Mouse (Mus musculus) heart, embryonic 13.5 days (tissue): ENCODE results near the gene Mzf1. TPM values are rescaled to one million over a fixed set of nuclear protein-coding genes. Genes with fewer than 3 reads are reported as not detected.
A peak's percentile ranks its signal among the peaks of the same experiment; 100 is the strongest.
"Not testable (repeated sequence)": the region's sequence is repeated elsewhere in the genome, so short reads cannot be mapped to it uniquely, and the experiment has no call there.

ENCODE experiments used
- ATAC-seq: fragments of 200-750 bp; cut with Nextera tagmentation; 2 replicates; pipeline ENCODE4 v1.8.0; 2017; ENCODE audit warnings: moderate TSS enrichment; ENCODE audit not compliant: insufficient number of reproducible peaks, low FRiP score, low TSS enrichment; ENCODE audit errors: extremely low read depth
- H3K27ac ChIP-seq: fragments of 300-500 bp; sonication (generic); replicated peaks from 2 replicates; pipeline ENCODE4 v1.5.1; 2015; ENCODE audit warnings: moderate library complexity, mild to moderate bottlenecking, inconsistent platforms
- H3K27me3 ChIP-seq: fragments of 300-500 bp; sonication (generic); replicated peaks from 2 replicates; pipeline ENCODE4 v1.6.1; 2015; ENCODE audit warnings: mild to moderate bottlenecking, inconsistent platforms
- H3K36me3 ChIP-seq: fragments of 300-500 bp; sonication (generic); 2 replicates; pipeline ENCODE4 v1.6.1; 2015; ENCODE audit warnings: mild to moderate bottlenecking, inconsistent platforms
- H3K4me1 ChIP-seq: fragments of 300-500 bp; sonication (generic); 2 replicates; pipeline ENCODE4 v1.6.1; 2015; ENCODE audit warnings: inconsistent platforms
- H3K4me2 ChIP-seq: fragments of 300-500 bp; sonication (generic); 2 replicates; pipeline ENCODE4 v1.6.1; 2015; ENCODE audit warnings: inconsistent platforms, mild to moderate bottlenecking, moderate library complexity
- H3K4me3 ChIP-seq: fragments of 300-500 bp; sonication (generic); 2 replicates; pipeline ENCODE4 v1.5.1; 2015; ENCODE audit warnings: moderate library complexity, mild to moderate bottlenecking, inconsistent platforms
- H3K9ac ChIP-seq: fragments of 300-500 bp; sonication (generic); 2 replicates; pipeline ENCODE4 v1.6.1; 2015; ENCODE audit warnings: inconsistent platforms, mild to moderate bottlenecking, moderate library complexity
- H3K9me3 ChIP-seq: fragments of 300-500 bp; sonication (generic); 2 replicates; pipeline ENCODE4 v1.6.1; 2016; ENCODE audit warnings: inconsistent platforms
- WGBS: fragments of 180-500 bp; shearing (Covaris S2); methylation state at CpG from one replicate; pipeline ENCODE4 v1.1.7; 2015; ENCODE audit warnings: mixed read lengths; 5-methylcytosine and 5-hydroxymethylcytosine counted together
- polyA plus RNA-seq: library from polyadenylated mRNA; unstranded; fragments of >200 nt; fragmentation: Nextera tagmentation; extraction: Ambion mirVana; gene quantifications from 2 replicates; pipeline ENCODE4 v1.2.1, GENCODE M21; 2015

The Mzf1 gene
- polyA plus RNA-seq = 1.7 and 1.9 TPM in 2 replicates

DNA sequence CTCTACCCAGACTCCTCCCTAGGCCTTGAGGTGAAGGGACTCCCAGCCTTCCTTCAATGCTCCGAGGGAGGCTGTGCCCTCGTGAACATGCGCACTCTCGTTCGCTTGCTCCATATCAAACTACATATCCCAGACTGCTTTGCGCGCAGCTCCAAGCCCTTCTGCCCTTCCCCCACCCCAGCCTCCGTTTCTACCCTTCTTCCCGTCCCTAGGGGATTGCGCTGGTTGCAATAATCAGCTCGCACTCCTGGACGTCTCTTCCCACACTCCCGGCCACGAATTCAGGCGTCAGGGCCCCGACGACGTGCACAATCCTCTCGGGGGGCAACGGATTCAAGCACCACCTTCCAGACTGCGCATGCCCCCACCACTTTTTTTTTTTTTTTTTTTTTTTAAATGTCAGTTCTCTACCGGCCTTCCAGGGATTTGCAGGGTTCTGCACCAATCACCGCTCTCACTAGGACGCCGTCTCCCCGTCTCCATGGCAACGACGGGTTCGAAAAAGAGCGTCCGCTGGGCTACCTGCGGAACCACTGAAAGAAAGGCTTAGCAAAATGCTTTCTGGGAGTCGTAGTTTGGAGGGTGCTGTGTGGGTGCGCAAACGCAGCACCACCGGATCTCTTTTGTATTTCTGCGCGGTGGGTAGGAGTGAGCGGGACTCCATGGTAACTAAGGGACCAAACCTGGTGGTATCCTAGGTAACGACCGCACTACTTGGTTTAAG is at the start of gene Mzf1:
Gene Mzf1, minus strand, starts transcription at position 478 of the 724 bp plus-strand sequence.
- H3K36me3 ChIP-seq = no peaks in the 10 kb centered on the region
- H3K4me2 ChIP-seq = peak within 1 kb of the TSS; percentile 74
- H3K4me3 ChIP-seq = peak within 1 kb of the TSS; percentile 69
- peaks cover 5% of the 10 kb centered on the region for H3K4me1 ChIP-seq
- H3K9me3 ChIP-seq = no peaks in the 10 kb centered on the region
- H3K9ac ChIP-seq = peak within 1 kb of the TSS; percentile 91
- ATAC-seq = peak; percentile 82
- WGBS = under 1% methylated on average over 41 of the region's 41 CpGs
- no peaks in the 10 kb centered on the region for H3K27me3 ChIP-seq
- H3K27ac ChIP-seq = peak within 1 kb of the TSS; percentile 86

DNA sequence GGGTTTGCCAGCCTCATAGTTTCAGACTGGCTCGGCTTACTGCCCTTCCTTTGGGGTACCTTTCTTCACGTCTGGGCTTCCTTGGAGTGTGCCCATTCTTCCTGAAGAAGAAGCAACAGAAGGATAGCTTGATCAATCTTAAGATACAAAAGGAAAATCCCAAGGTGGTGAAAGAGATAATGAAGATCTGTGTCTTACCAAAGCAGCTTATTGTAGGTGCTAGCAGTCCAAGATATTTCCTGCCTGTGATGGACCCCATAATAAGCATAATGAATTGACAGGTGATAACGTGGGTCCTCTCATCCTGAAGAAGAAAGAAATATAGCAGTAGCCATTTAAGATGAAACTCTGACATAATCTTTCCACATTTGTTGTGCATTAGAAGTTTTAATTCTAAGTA is 40.5 kb upstream of the Mzf1 start, which contains the start of gene Vmn1r85:
Gene Vmn1r85, minus strand, starts transcription at position 101 of the 400 bp plus-strand sequence.
- WGBS = 45% methylated on average over 3 of the region's 3 CpGs
- ATAC-seq = no peak
- H3K27me3 ChIP-seq = no peaks in the 10 kb centered on the region
- no peak within 1 kb of the TSS for H3K4me2 ChIP-seq
- H3K4me1 ChIP-seq = no peaks in the 10 kb centered on the region
- no peaks in the 10 kb centered on the region for H3K9me3 ChIP-seq
- no peak within 1 kb of the TSS for H3K9ac ChIP-seq
- H3K36me3 ChIP-seq = no peaks in the 10 kb centered on the region
- no peak within 1 kb of the TSS for H3K27ac ChIP-seq
- no peak within 1 kb of the TSS for H3K4me3 ChIP-seq

DNA sequence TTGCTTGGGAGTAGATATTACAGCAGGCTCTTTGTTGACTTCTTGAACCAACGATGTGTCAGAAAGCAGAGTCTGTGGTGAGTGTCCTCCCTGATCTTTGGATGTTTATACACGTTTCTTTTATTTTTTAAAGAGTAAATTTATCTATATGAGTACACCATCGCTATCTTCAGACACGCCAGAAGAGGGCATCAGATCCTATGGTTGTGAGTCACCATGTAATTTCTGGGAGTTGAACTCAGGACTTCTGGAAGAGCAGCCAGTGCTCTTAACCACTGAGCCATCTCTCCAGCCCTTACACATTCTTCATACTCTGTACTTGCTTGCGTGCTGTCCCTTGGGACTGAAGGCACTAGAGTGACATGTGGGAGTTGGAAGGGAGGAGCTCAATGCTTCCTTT is 17.7 kb upstream of the Mzf1 start:
- H3K9me3 ChIP-seq = no peaks in the 10 kb centered on the region
- 44% methylated on average over 5 of the region's 5 CpGs for WGBS
- no peaks in the 10 kb centered on the region for H3K27me3 ChIP-seq
- no peaks in the 10 kb centered on the region for H3K4me1 ChIP-seq
- H3K36me3 ChIP-seq = no peaks in the 10 kb centered on the region
- no peak overlapping the region for H3K4me2 ChIP-seq
- no peak for ATAC-seq
- H3K4me3 ChIP-seq = no peak overlapping the region
- H3K9ac ChIP-seq = no peak overlapping the region
- H3K27ac ChIP-seq = no peak overlapping the region

DNA sequence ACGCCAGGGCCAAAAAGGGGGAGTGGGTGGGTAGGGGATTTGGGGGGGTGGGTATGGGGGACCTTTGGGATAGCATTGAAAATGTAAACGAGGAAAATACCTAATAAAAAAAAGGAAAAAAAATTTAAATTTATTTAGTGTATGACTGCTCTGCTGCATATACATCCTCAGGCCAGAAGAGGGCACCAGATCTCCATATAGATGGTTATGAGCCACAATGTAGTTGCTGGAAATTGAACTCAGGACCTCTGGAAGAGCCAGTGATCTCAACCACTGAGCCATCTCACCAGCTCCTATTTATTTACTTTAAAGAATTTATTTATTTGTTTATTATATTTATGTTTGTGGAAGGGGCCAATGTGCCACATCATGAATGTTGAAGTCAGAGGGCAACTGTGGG is 8.8 kb upstream of the Mzf1 start:
- H3K4me3 ChIP-seq, H3K9me3 ChIP-seq, ATAC-seq, H3K27me3 ChIP-seq, H3K9ac ChIP-seq, H3K36me3 ChIP-seq, H3K4me2 ChIP-seq, H3K4me1 ChIP-seq, H3K27ac ChIP-seq: not testable (repeated sequence)
- WGBS = 40% methylated on average over 2 of the region's 2 CpGs

DNA sequence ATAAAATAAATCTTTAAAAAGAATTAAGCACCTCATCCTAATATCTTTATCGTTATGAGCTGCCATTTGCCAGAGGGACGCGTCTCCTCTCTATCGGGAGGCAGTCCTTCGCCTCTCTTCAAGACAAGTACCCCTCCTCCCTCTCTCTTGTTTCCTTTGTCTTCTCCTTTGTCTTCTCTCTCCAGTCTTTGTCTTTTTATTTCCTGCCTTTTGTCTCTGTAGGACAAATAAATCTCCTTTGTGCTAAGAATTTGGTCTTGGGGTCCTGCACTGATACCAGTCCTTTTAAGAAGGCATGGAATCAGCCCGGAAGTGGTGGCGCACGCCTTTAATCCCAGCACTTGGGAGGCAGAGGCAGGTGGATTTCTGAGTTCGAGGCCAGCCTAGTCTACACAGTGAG is 5.0 kb upstream of the Mzf1 start:
- no peak overlapping the region for H3K9ac ChIP-seq
- no peaks in the 10 kb centered on the region for H3K27me3 ChIP-seq
- no peak overlapping the region for H3K4me3 ChIP-seq
- no peak overlapping the region for H3K27ac ChIP-seq
- 81% methylated on average over 9 of the region's 9 CpGs for WGBS
- H3K4me1 ChIP-seq = no peaks in the 10 kb centered on the region
- H3K4me2 ChIP-seq = no peak overlapping the region
- no peaks in the 10 kb centered on the region for H3K36me3 ChIP-seq
- no peak for ATAC-seq
- no peaks in the 10 kb centered on the region for H3K9me3 ChIP-seq

DNA sequence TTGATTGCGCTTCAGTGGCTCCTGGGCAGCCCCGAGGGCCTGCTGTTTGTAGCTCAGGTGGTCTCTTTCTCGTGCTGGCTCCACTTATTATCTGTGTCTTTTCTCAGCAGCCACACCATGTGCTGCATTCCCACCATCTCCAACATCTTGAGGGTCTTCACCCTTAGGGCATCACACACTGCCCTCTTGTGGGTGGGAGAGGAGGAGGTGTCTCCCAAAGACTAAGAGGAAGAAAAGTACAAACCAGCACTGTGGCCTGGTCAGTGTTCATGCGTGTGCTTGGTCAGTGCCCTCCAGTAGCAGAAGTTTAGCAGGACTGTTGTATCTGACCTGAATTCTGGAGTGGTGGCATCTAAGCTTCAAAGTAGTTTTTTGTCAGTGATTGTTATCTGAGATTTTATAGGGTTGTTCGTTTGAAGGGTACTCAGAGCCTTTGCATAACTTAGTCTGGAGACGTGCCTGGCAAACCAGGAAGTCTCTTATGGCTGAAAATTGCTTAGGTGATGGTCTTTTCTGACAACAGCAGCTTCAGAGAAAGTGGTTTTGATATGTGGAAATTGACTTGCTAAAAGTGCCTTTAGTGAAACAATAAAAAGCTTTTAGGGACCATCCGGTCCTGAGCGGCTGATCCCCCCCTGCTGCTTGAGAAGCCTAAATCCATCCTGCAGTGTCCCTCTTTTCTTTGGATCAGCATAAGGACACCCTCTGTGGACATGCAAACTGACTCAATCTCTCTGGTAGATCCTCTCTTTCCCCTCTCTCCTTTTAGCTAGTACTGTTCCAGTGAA is 2.5 kb upstream of the Mzf1 start:
- Histone ChIP-seq H3K36me3 (no peaks in the 10 kb centered on the region), H3K27ac (no peak overlapping the region), H3K9ac (no peak overlapping the region), H3K27me3 (no peaks in the 10 kb centered on the region), H3K9me3 (no peaks in the 10 kb centered on the region), H3K4me3 (no peak overlapping the region), H3K4me2 (no peak overlapping the region), H3K4me1 (peaks cover 5% of the 10 kb centered on the region)
- 59% methylated on average over 8 of the region's 8 CpGs for WGBS
- ATAC-seq = no peak

DNA sequence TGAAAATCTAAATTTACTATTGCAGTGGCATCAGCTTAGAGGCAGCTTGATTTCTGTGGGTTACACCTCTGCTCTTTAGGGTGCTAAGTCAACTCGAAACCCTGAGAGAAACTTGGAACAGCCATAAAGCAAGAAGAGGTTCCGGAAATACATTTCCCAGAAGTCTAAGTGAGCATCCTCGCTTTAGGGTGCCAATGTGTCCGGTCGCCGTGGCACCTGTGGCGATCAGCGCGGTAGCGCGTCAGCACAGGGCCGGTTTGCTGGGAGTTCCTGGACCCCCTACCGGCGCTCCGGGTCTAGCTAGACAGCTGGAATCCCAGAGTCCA is 640 bp downstream of the Mzf1 start:
- peak overlapping the region; percentile 91 for H3K9ac ChIP-seq
- H3K27me3 ChIP-seq = no peaks in the 10 kb centered on the region
- H3K36me3 ChIP-seq = no peaks in the 10 kb centered on the region
- peak overlapping the region; percentile 74 for H3K4me2 ChIP-seq
- H3K27ac ChIP-seq = peak overlapping the region; percentile 86
- H3K4me3 ChIP-seq = peak overlapping the region; percentile 69
- no peaks in the 10 kb centered on the region for H3K9me3 ChIP-seq
- ATAC-seq = no peak
- H3K4me1 ChIP-seq = peaks cover 5% of the 10 kb centered on the region
- WGBS = 3% methylated on average over 15 of the region's 15 CpGs

DNA sequence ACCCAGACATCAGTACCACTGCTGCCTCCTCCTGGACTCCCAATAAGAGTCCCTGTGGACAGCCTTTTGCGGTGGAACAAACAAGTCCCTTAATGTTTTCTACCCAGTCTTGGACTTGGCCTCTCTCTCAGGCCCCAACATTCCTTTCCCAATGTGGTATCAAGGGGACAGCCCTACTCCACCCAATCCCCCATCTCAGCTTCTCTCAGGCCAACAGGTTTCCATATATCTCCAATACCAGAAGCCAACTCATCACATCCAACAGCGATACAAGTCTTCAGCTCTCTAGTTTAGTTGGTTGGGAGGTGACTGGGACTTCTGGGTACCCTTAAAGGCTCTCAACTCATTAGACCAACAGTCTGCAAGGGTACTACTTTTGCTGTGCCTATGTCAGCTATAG is 1.1 kb downstream of the Mzf1 start:
- H3K27ac ChIP-seq = no peak overlapping the region
- 86% methylated on average over 2 of the region's 2 CpGs for WGBS
- H3K4me1 ChIP-seq = peaks cover 5% of the 10 kb centered on the region
- no peaks in the 10 kb centered on the region for H3K9me3 ChIP-seq
- ATAC-seq = no peak
- peak overlapping the region; percentile 91 for H3K9ac ChIP-seq
- H3K4me2 ChIP-seq = peak overlapping the region; percentile 74
- no peaks in the 10 kb centered on the region for H3K36me3 ChIP-seq
- H3K27me3 ChIP-seq = no peaks in the 10 kb centered on the region
- peak overlapping the region; percentile 69 for H3K4me3 ChIP-seq

DNA sequence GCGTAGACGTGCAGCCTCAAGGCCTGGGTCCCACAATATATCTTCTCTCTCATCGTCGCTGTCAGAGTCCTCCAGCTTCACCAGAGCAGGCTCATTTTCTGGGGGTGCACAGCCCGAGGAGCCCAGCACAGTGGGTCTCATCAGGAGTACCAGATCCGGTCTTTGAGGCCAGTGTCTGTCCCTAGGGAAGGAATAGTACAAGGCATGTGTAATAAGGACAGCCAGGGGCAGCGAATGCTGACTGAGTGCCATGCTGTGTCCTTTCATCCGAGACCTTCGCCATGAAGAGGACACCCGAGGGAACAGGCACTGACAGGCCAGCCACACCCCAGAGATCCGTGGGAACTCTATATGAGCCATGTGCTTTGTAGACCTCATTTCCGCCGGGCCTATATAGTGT is 1.6 kb downstream of the Mzf1 start:
- WGBS = 85% methylated on average over 13 of the region's 13 CpGs
- Histone ChIP-seq H3K4me2 (no peak overlapping the region), H3K27ac (no peak overlapping the region), H3K36me3 (no peaks in the 10 kb centered on the region), H3K9me3 (no peaks in the 10 kb centered on the region), H3K4me3 (no peak overlapping the region), H3K4me1 (peaks cover 5% of the 10 kb centered on the region), H3K27me3 (no peaks in the 10 kb centered on the region), H3K9ac (no peak overlapping the region)
- no peak for ATAC-seq

DNA sequence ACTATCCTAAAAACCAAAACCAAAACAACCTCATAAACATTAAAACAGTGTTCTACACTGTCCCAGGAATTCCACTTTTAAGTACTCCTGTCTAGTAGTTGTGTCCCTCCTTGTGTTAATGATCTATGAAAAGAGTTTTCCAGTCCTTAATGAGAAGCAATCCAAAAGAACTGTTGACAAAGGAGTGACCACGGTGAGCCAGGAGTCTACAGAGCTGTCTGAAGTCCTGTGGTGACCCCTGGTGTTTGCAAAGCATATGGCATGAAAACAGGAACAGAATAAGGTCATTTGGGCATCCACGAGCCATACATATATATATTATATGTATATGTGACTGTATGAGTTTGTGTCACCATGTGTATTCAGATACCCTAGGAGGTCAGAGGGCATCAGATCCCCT is 8.5 kb downstream of the Mzf1 start:
- WGBS = 2% methylated on average over 2 of the region's 2 CpGs
- peak; percentile 19; the same call in 1 of the 2 replicates for ATAC-seq
- no peaks in the 10 kb centered on the region for H3K36me3 ChIP-seq

DNA sequence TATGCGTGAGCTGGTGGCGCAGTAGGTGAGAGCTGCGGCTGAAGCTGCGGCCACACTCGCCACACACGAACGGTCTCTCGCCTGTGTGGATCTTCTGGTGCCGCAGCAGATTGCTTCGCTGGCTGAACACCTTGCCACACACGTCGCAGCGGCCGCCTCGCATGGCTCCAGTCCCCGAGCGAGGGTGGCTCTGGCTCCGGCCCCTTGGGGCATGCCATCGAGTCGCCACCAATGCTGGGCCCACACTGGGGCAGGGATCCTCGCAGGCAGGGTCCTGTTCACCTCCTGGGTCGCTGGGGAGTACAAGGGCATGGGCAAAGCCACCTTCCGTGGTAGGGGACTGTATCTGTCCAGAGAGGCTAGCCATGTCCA is 10.3 kb downstream of the Mzf1 start:
- Histone ChIP-seq H3K4me3 (peak overlapping the region; percentile 60), H3K27ac (no peak overlapping the region), H3K4me1 (peaks cover 20% of the 10 kb centered on the region), H3K9me3 (peaks cover 9% of the 10 kb centered on the region; the same call in 1 of the 2 replicates), H3K4me2 (peak overlapping the region; percentile 96), H3K36me3 (0 out of 2 replicates have a peak, but pooled peaks cover 6% of the 10 kb centered on the region), H3K9ac (peak overlapping the region; percentile 81), H3K27me3 (peaks cover 52% of the 10 kb centered on the region)
- WGBS = 3% methylated on average over 23 of the region's 23 CpGs
- ATAC-seq = no peak

More for the DNA sequence above, 8.5 kb downstream of the Mzf1 start:
- H3K4me3 ChIP-seq = no peak overlapping the region
- H3K9me3 ChIP-seq = peaks cover 9% of the 10 kb centered on the region; the same call in 1 of the 2 replicates
- no peak overlapping the region for H3K27ac ChIP-seq
- peaks cover 47% of the 10 kb centered on the region for H3K27me3 ChIP-seq
- H3K4me2 ChIP-seq = no peak overlapping the region
- H3K9ac ChIP-seq = 0 out of 2 replicates have a peak overlapping the region, but pooled peaks have one; percentile 19
- H3K4me1 ChIP-seq = peaks cover 17% of the 10 kb centered on the region
